Mouse (Mus musculus) liver, postnatal 0 days (tissue): ENCODE data around the gene Sbp. TPM values are rescaled to one million over a fixed set of nuclear protein-coding genes. Genes with fewer than 3 reads are reported as not detected.

ENCODE experiments used
- ATAC-seq: fragments of 200-750 bp; cut with Nextera tagmentation; 2 replicates; pipeline ENCODE4 v1.8.0; 2017; ENCODE audit warnings: mild to moderate bottlenecking, moderate library complexity
- DNase-seq: peaks from one replicate; pipeline ENCODE4 v3.0.0-alpha.2; 2016
- H3K27ac ChIP-seq: fragments of 300-500 bp; sonication (generic); 2 replicates; pipeline ENCODE4 v1.5.1; 2014; ENCODE audit warnings: antibody characterized with exemption, moderate library complexity, mild to moderate bottlenecking, low read depth
- H3K27me3 ChIP-seq: fragments of 300-500 bp; sonication (generic); 2 replicates; pipeline ENCODE4 v1.6.1; 2014; ENCODE audit warnings: low read length, control low read depth, mixed read lengths; ENCODE audit not compliant: insufficient read depth
- H3K36me3 ChIP-seq: fragments of 300-500 bp; sonication (generic); replicated peaks from 2 replicates; pipeline ENCODE4 v1.6.1; 2014; ENCODE audit warnings: mild to moderate bottlenecking, control low read depth, low read length, moderate library complexity, mixed read lengths; ENCODE audit not compliant: insufficient read depth
- H3K4me1 ChIP-seq: fragments of 300-500 bp; sonication (generic); 2 replicates; pipeline ENCODE4 v1.6.1; 2014; ENCODE audit warnings: antibody characterized with exemption, mild to moderate bottlenecking, control low read depth; ENCODE audit not compliant: insufficient read depth
- H3K4me2 ChIP-seq: fragments of 300-500 bp; sonication (generic); 2 replicates; pipeline ENCODE4 v1.6.1; 2014; ENCODE audit warnings: low read depth, mild to moderate bottlenecking, low read length, moderate library complexity, mixed read lengths
- H3K4me3 ChIP-seq: fragments of 300-500 bp; sonication (generic); 2 replicates; pipeline ENCODE4 v1.5.1; 2014; ENCODE audit warnings: low read depth, low read length
- H3K9ac ChIP-seq: fragments of 300-500 bp; sonication (generic); replicated peaks from 2 replicates; pipeline ENCODE4 v1.6.1; 2014; ENCODE audit warnings: mild to moderate bottlenecking, moderate library complexity
- H3K9me3 ChIP-seq: fragments of 300-500 bp; sonication (generic); 2 replicates; pipeline ENCODE4 v1.6.1; 2016; ENCODE audit warnings: mild to moderate bottlenecking, control low read depth, low read length, mixed read lengths
- CTCF ChIP-seq: sonication (generic); IDR thresholded peaks from 2 replicates; pipeline ENCODE4 v1.5.1; 2016; ENCODE audit warnings: antibody characterized with exemption, low read depth
- EP300 ChIP-seq: IDR thresholded peaks from 2 replicates; pipeline ENCODE4 v1.6.1; 2016; ENCODE audit warnings: antibody characterized with exemption, low read depth, mild to moderate bottlenecking
- WGBS: fragments of 180-500 bp; shearing (Covaris S2); extraction: QIAGEN DNeasy Blood & Tissue Kit; methylation state at CpG from one replicate; pipeline ENCODE4 v1.1.7; 2014; ENCODE audit not compliant: insufficient replicate concordance; 5-methylcytosine and 5-hydroxymethylcytosine counted together
- polyA plus RNA-seq: library from polyadenylated mRNA; unstranded; fragments of >200 nt; fragmentation: Nextera tagmentation; extraction: Ambion mirVana; gene quantifications from 2 replicates; pipeline ENCODE4 v1.2.1, GENCODE M21; 2015

Gene Sbp
- polyA plus RNA-seq, 1 experiment from 2014 or later = not detected

GRCm38 (mm10) chr17:23969231-23969630, 27.8 kb downstream of the Sbp start:
- Histone ChIP-seq H3K4me2 (no peak overlapping the region), H3K27ac (no peak overlapping the region), H3K27me3 (no peaks in the 10 kb centered on the region), H3K4me1 (no peaks in the 10 kb centered on the region), H3K9me3 (no peaks in the 10 kb centered on the region), H3K36me3 (no peaks in the 10 kb centered on the region), H3K9ac (no peak overlapping the region), H3K4me3 (no peak overlapping the region)
- DNase-seq (peak; percentile 83), ATAC-seq (no peak)
- TF ChIP-seq EP300 (no peak), CTCF (peak; percentile 85)
- WGBS = 4% methylated on average over 1 of the region's 1 CpGs

GRCm38 (mm10) chr17:23971315-23971714, 29.8 kb downstream of the Sbp start:
- Histone ChIP-seq H3K36me3 (no peaks in the 10 kb centered on the region), H3K4me2 (no peak overlapping the region), H3K9ac (no peak overlapping the region), H3K9me3 (no peaks in the 10 kb centered on the region), H3K4me3 (no peak overlapping the region), H3K27ac (no peak overlapping the region), H3K27me3 (no peaks in the 10 kb centered on the region), H3K4me1 (no peaks in the 10 kb centered on the region)
- no peak for ATAC-seq
- 67% methylated on average over 9 of the region's 9 CpGs for WGBS
- TF ChIP-seq EP300 (no peak), CTCF (no peak)
- no peak for DNase-seq

- Histone ChIP-seq H3K9me3 (no peaks in the 10 kb centered on the region), H3K27ac (no peak overlapping the region), H3K27me3 (no peaks in the 10 kb centered on the region), H3K4me2 (no peak overlapping the region), H3K36me3 (no peaks in the 10 kb centered on the region), H3K9ac (no peak overlapping the region), H3K4me1 (peaks cover 3% of the 10 kb centered on the region; the same call in 1 of the 2 replicates), H3K4me3 (no peak overlapping the region)
- DNase-seq = no peak
- 72% methylated on average over 4 of the region's 4 CpGs for WGBS
- peak; percentile 56; the same call in 1 of the 2 replicates for ATAC-seq
- TF ChIP-seq CTCF (no peak), EP300 (no peak)
Measured at GRCm38 (mm10) chr17:23976665-23977064, 35.2 kb downstream of the Sbp start.

GRCm38 (mm10) chr17:23979471-23979870, 38.0 kb downstream of the Sbp start:
- H3K9ac ChIP-seq = no peak overlapping the region
- DNase-seq (no peak), ATAC-seq (no peak)
- no peak for TF ChIP-seq CTCF
- TF ChIP-seq EP300 = no peak
- no peak overlapping the region for H3K4me2 ChIP-seq
- no peaks in the 10 kb centered on the region for H3K36me3 ChIP-seq
- WGBS = 66% methylated on average over 3 of the region's 3 CpGs
- no peaks in the 10 kb centered on the region for H3K9me3 ChIP-seq
- no peak overlapping the region for H3K4me3 ChIP-seq
- H3K27ac ChIP-seq = no peak overlapping the region
- no peaks in the 10 kb centered on the region for H3K27me3 ChIP-seq
- peaks cover 7% of the 10 kb centered on the region for H3K4me1 ChIP-seq

GRCm38 (mm10) chr17:23980297-23980909, 38.9 kb downstream of the Sbp start, which contains the start of gene Prss30:
Prss30 (minus strand) TSS chr17:23980566.
- Histone ChIP-seq H3K4me1 (peaks cover 7% of the 10 kb centered on the region), H3K4me3 (no peak within 1 kb of the TSS), H3K4me2 (no peak within 1 kb of the TSS), H3K27me3 (no peaks in the 10 kb centered on the region), H3K27ac (no peak within 1 kb of the TSS), H3K36me3 (no peaks in the 10 kb centered on the region), H3K9me3 (no peaks in the 10 kb centered on the region), H3K9ac (no peak within 1 kb of the TSS)
- 70% methylated on average over 10 of the region's 10 CpGs for WGBS
- no peak for DNase-seq
- ATAC-seq = no peak
- TF ChIP-seq EP300 (no peak), CTCF (no peak)

- ATAC-seq (peak; percentile 71; the same call in 1 of the 2 replicates), DNase-seq (no peak)
- 38% methylated on average over 4 of the region's 4 CpGs for WGBS
- no peaks in the 10 kb centered on the region for H3K9me3 ChIP-seq
- peaks cover 4% of the 10 kb centered on the region for H3K4me1 ChIP-seq
- no peak overlapping the region for H3K4me2 ChIP-seq
- H3K36me3 ChIP-seq = no peaks in the 10 kb centered on the region
- no peak for TF ChIP-seq EP300
- TF ChIP-seq CTCF = no peak
- no peak overlapping the region for H3K9ac ChIP-seq
- H3K4me3 ChIP-seq = no peak overlapping the region
- H3K27me3 ChIP-seq = no peaks in the 10 kb centered on the region
- H3K27ac ChIP-seq = no peak overlapping the region
Measured at GRCm38 (mm10) chr17:23982912-23983311, 41.4 kb downstream of the Sbp start.

- no peaks in the 10 kb centered on the region for H3K27me3 ChIP-seq
- no peak overlapping the region for H3K27ac ChIP-seq
- H3K9ac ChIP-seq = no peak overlapping the region
- DNase-seq (no peak), ATAC-seq (no peak)
- H3K36me3 ChIP-seq = no peaks in the 10 kb centered on the region
- no peak overlapping the region for H3K4me3 ChIP-seq
- TF ChIP-seq CTCF (no peak), EP300 (no peak)
- peaks cover 4% of the 10 kb centered on the region for H3K4me1 ChIP-seq
- no peaks in the 10 kb centered on the region for H3K9me3 ChIP-seq
- H3K4me2 ChIP-seq = no peak overlapping the region
- WGBS = 61% methylated on average over 1 of the region's 1 CpGs
Measured at GRCm38 (mm10) chr17:23984989-23985388, 43.5 kb downstream of the Sbp start.
